Mouse (Mus musculus): ENCODE data around the gene Atp2a2. TPM values are rescaled to one million over a fixed set of nuclear protein-coding genes. Genes with fewer than 3 reads are reported as not detected.

Gene Atp2a2
- polyA plus RNA-seq, 1 experiment from 2014 or later = 40.0 TPM

DNA sequence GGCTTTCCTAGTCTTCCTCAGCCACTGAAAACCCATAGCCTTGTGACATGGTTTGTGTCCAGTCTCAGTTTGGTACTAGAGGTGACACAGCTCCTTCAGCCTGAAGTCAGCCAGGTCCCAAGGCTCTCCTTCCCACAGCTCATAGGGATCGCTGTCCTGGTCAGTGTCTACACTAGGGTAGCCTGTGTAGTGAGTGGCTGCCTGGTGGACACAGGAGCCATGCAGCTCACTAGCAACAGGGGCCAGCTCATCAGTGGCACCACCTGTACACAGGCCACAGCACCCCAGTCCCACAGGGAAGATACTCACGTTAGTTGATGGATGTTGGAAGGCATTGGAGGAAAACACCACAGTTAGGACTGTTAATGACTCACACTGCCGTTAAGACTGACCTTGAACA, 46.4 kb downstream of the Atp2a2 start:
- WGBS = 93% methylated on average over 3 of the region's 3 CpGs
- H3K4me1 ChIP-seq (replicated peaks) = no peaks in the 10 kb centered on the region
- H3K9me3 ChIP-seq = no peaks in the 10 kb centered on the region
- no peak overlapping the region for H3K4me3 ChIP-seq (replicated peaks)
- no peak overlapping the region for H3K27ac ChIP-seq
- H3K36me3 ChIP-seq = peaks cover 97% of the 10 kb centered on the region
- no peak overlapping the region; the same call in 1 of the 2 replicates for H3K9ac ChIP-seq (replicated peaks)
- H3K4me2 ChIP-seq (replicated peaks) = no peak overlapping the region
- no peak for ATAC-seq
- H3K27me3 ChIP-seq = no peaks in the 10 kb centered on the region

DNA sequence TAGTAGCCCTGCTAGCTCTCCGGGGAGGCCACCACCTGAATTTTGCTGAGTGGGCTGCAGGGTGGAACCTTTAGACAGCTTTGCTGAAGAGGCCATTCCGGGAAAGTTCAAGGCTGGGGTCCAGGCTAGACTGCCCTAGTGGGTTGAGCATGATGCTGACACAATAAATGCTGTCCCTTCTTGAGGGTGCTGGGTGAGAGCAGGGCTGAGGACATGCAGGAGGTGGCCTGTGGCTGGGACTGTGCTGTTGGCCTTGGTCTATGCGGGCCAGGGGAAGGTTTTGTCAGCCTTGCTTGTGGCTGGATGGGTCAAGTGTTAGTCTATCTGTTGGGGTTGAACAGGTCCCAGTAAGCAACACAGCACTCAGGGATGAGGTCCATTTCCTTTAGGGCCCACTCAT, 47.1 kb downstream of the Atp2a2 start:
- Histone ChIP-seq H3K4me3 (replicated peaks) (no peak overlapping the region), H3K27me3 (no peaks in the 10 kb centered on the region), H3K9ac (replicated peaks) (no peak overlapping the region; the same call in 1 of the 2 replicates), H3K36me3 (peaks cover 90% of the 10 kb centered on the region), H3K4me1 (replicated peaks) (no peaks in the 10 kb centered on the region), H3K27ac (no peak overlapping the region), H3K9me3 (no peaks in the 10 kb centered on the region), H3K4me2 (replicated peaks) (no peak overlapping the region)
- 93% methylated on average over 3 of the region's 3 CpGs for WGBS
- ATAC-seq = no peak

- ATAC-seq = no peak
- H3K27me3 ChIP-seq = no peaks in the 10 kb centered on the region
- H3K9ac ChIP-seq (replicated peaks) = no peak overlapping the region; the same call in 1 of the 2 replicates
- H3K27ac ChIP-seq = no peak overlapping the region
- H3K4me1 ChIP-seq (replicated peaks) = no peaks in the 10 kb centered on the region
- H3K4me2 ChIP-seq (replicated peaks) = no peak overlapping the region
- H3K4me3 ChIP-seq (replicated peaks) = no peak overlapping the region
- WGBS = 98% methylated on average over 4 of the region's 4 CpGs
- H3K9me3 ChIP-seq = no peaks in the 10 kb centered on the region
- peaks cover 87% of the 10 kb centered on the region for H3K36me3 ChIP-seq
These were observed 47.6 kb downstream of the Atp2a2 start for GRCm38 (mm10) chr5:122454442-122454841.

- 82% methylated on average over 6 of the region's 6 CpGs for WGBS
- Histone ChIP-seq H3K27ac (no peak overlapping the region), H3K4me1 (replicated peaks) (no peaks in the 10 kb centered on the region), H3K4me2 (replicated peaks) (no peak overlapping the region), H3K36me3 (peaks cover 80% of the 10 kb centered on the region), H3K9me3 (no peaks in the 10 kb centered on the region), H3K9ac (replicated peaks) (no peak overlapping the region), H3K4me3 (replicated peaks) (no peak overlapping the region), H3K27me3 (no peaks in the 10 kb centered on the region)
- ATAC-seq = no peak
These were observed 48.8 kb downstream of the Atp2a2 start for GRCm38 (mm10) chr5:122453188-122453587.

DNA sequence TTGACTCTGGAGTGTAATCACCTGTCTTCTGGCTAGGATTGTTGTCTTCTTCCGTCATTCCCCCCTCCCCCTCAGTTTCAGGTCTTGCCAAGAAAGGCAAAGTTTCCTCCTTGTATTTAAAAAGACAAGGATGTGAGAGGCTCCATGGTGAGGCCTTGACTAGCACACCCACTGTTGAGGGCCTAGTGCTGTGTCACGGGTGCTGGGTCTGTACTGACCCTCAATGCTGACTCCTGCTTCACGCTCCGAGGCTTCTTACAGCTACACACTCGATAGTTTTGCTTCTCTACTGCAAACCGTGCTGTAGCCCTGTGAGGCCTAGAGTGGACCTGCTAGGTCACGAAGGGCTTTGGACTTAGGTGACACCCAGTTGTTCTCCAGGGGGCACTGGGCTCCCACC, 49.8 kb downstream of the Atp2a2 start:
- H3K4me3 ChIP-seq (replicated peaks) = no peak overlapping the region
- ATAC-seq = no peak

DNA sequence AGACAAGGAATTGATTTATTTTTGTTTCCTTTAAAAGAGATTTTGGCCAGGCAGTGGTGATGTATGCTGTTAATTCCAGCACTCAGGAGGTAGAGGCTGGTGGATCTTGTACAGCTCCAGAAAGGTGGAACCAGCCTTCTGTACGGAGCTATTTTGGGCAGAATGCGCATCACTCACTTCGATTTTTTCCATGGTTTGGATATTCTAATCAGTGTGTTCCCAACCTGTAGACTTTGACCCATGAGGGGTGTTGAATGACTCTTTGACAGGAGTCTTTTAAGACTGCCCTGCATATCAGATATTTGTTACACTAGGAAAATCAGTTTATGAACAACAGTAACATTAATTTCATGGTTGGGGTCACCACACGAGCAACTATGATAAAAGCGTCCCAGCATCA, 50.7 kb downstream of the Atp2a2 start:
- Histone ChIP-seq H3K27ac (no peak overlapping the region), H3K36me3 (peaks cover 69% of the 10 kb centered on the region), H3K9ac (replicated peaks) (no peak overlapping the region), H3K9me3 (no peaks in the 10 kb centered on the region), H3K27me3 (no peaks in the 10 kb centered on the region), H3K4me3 (replicated peaks) (no peak overlapping the region), H3K4me2 (replicated peaks) (no peak overlapping the region), H3K4me1 (replicated peaks) (no peaks in the 10 kb centered on the region)
- no peak for ATAC-seq
- WGBS = 93% methylated on average over 5 of the region's 5 CpGs

More for the DNA sequence above, 49.8 kb downstream of the Atp2a2 start:
- 88% methylated on average over 7 of the region's 7 CpGs for WGBS
- Histone ChIP-seq H3K9me3 (no peaks in the 10 kb centered on the region), H3K4me1 (replicated peaks) (no peaks in the 10 kb centered on the region), H3K36me3 (peaks cover 73% of the 10 kb centered on the region), H3K9ac (replicated peaks) (no peak overlapping the region), H3K4me2 (replicated peaks) (no peak overlapping the region), H3K27me3 (no peaks in the 10 kb centered on the region), H3K27ac (no peak overlapping the region)

DNA sequence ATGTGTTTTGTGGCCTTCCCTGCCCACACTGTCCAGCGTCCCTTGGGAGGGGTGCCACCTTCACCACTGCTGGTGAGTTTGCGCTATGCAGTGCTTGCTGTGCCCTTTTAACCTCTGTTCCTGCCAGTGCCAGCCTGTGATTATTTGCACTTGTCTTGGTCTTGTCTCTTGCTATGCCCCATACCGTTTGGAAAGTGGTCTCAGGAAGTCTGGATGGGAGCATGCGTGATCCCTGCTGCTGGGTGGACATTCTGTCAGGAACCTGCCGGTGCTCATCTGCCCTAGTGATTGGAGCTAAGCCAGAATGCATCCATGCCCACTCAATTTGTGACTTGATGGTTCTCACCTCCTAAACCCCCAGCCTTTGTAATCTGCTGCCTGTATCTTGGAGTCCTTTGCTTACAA, 51.1 kb downstream of the Atp2a2 start:
- Histone ChIP-seq H3K4me2 (replicated peaks) (no peak overlapping the region), H3K36me3 (peaks cover 69% of the 10 kb centered on the region), H3K9ac (replicated peaks) (no peak overlapping the region), H3K4me1 (replicated peaks) (no peaks in the 10 kb centered on the region), H3K27ac (no peak overlapping the region), H3K9me3 (no peaks in the 10 kb centered on the region), H3K4me3 (replicated peaks) (no peak overlapping the region), H3K27me3 (no peaks in the 10 kb centered on the region)
- WGBS = 82% methylated on average over 5 of the region's 5 CpGs
- no peak for ATAC-seq

GRCm38 (mm10) chr5:122449946-122450345, 52.1 kb downstream of the Atp2a2 start:
- Histone ChIP-seq H3K4me1 (replicated peaks) (no peaks in the 10 kb centered on the region), H3K27ac (no peak overlapping the region), H3K27me3 (no peaks in the 10 kb centered on the region), H3K4me3 (replicated peaks) (no peak overlapping the region), H3K4me2 (replicated peaks) (no peak overlapping the region), H3K9me3 (no peaks in the 10 kb centered on the region), H3K36me3 (peaks cover 69% of the 10 kb centered on the region), H3K9ac (replicated peaks) (no peak overlapping the region)
- no peak for ATAC-seq
- WGBS = 39% methylated on average over 7 of the region's 7 CpGs

GRCm38 (mm10) chr5:122448869-122449268, 53.2 kb downstream of the Atp2a2 start:
- no peak for ATAC-seq
- Histone ChIP-seq H3K27ac (no peak overlapping the region), H3K4me2 (replicated peaks) (no peak overlapping the region), H3K9ac (replicated peaks) (no peak overlapping the region), H3K36me3 (peaks cover 69% of the 10 kb centered on the region), H3K4me3 (replicated peaks) (no peak overlapping the region), H3K27me3 (no peaks in the 10 kb centered on the region), H3K4me1 (replicated peaks) (no peaks in the 10 kb centered on the region), H3K9me3 (no peaks in the 10 kb centered on the region)
- WGBS = 87% methylated on average over 5 of the region's 5 CpGs

DNA sequence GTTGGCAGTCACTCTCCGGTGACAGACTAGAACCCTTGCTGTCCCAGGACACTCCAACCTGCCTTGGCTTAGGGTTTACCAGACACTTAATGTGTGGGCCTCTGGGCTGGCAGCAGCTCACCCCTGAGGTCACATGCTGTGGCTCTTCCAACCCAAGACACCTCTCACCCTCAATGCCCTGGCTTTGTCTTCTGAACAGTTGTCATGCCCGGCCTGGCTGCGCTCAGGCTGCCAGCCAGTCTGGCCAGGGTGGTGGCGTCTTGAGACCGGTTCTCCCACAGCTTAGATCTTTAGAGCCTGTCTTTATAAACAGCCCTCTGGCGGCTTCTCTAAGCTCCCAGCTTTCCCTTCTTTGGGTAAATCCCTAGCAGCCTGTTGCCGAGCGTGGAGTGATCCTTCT, 54.2 kb downstream of the Atp2a2 start:
- 86% methylated on average over 8 of the region's 8 CpGs for WGBS
- no peaks in the 10 kb centered on the region for H3K9me3 ChIP-seq
- no peaks in the 10 kb centered on the region for H3K27me3 ChIP-seq
- no peak overlapping the region for H3K4me3 ChIP-seq (replicated peaks)
- H3K9ac ChIP-seq (replicated peaks) = no peak overlapping the region
- no peaks in the 10 kb centered on the region for H3K4me1 ChIP-seq (replicated peaks)
- no peak overlapping the region for H3K27ac ChIP-seq
- ATAC-seq = no peak
- H3K4me2 ChIP-seq (replicated peaks) = no peak overlapping the region
- peaks cover 69% of the 10 kb centered on the region for H3K36me3 ChIP-seq

DNA sequence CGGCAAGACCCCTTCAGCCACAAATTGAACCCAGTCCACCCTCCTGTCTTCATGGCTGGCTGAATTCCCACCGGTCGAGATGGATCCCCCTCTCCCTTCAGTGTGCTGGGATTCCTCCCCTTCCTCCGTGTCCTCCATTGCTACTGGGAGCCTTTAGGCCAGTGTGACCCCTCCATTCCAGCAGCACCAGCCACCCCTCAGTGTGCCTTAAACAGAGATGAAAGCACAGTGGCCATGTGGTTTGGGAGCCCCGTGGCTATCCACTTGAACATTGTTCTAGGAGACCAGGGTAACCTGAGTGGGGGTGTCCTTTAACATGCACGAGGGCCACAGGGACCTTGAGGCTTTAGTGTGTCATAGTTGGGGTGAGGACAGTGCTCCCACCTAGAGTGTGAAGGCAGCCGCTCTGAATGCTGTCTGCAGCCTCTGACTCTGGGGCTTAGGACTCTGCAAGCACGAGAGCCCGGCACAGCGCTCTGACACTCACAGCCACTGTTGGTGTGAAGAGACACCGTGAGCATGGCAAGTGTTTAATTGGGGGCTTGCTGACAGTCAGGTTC, 56.9 kb downstream of the Atp2a2 start:
- no peak overlapping the region for H3K4me3 ChIP-seq (replicated peaks)
- peaks cover 76% of the 10 kb centered on the region for H3K36me3 ChIP-seq
- ATAC-seq = no peak
- no peaks in the 10 kb centered on the region for H3K27me3 ChIP-seq
- H3K4me2 ChIP-seq (replicated peaks) = no peak overlapping the region
- H3K9me3 ChIP-seq = no peaks in the 10 kb centered on the region
- H3K9ac ChIP-seq (replicated peaks) = no peak overlapping the region
- WGBS = 93% methylated on average over 11 of the region's 11 CpGs
- H3K27ac ChIP-seq = no peak overlapping the region
- no peaks in the 10 kb centered on the region for H3K4me1 ChIP-seq (replicated peaks)

- 97% methylated on average over 10 of the region's 10 CpGs for WGBS
- ATAC-seq = no peak
- no peak overlapping the region for H3K4me3 ChIP-seq (replicated peaks)
- H3K4me2 ChIP-seq (replicated peaks) = no peak overlapping the region
- no peak overlapping the region for H3K27ac ChIP-seq
- H3K27me3 ChIP-seq = no peaks in the 10 kb centered on the region
- no peaks in the 10 kb centered on the region for H3K4me1 ChIP-seq (replicated peaks)
- H3K9ac ChIP-seq (replicated peaks) = no peak overlapping the region
- peaks cover 82% of the 10 kb centered on the region for H3K36me3 ChIP-seq
- no peaks in the 10 kb centered on the region for H3K9me3 ChIP-seq
These were observed 57.5 kb downstream of the Atp2a2 start for GRCm38 (mm10) chr5:122444492-122444891.

GRCm38 (mm10) chr5:122440095-122440630, 61.9 kb downstream of the Atp2a2 start:
- Histone ChIP-seq H3K4me1 (replicated peaks) (no peaks in the 10 kb centered on the region), H3K4me2 (replicated peaks) (no peak overlapping the region), H3K27ac (no peak overlapping the region), H3K27me3 (no peaks in the 10 kb centered on the region), H3K9ac (replicated peaks) (no peak overlapping the region), H3K36me3 (peaks cover 100% of the 10 kb centered on the region), H3K9me3 (no peaks in the 10 kb centered on the region), H3K4me3 (replicated peaks) (no peak overlapping the region)
- WGBS = 94% methylated on average over 12 of the region's 12 CpGs
- ATAC-seq = no peak

All from midbrain, embryonic 13.5 days (tissue).